Mouse (Mus musculus) skeletal muscle tissue, adult 2 months (tissue): ENCODE results near the gene Atp10a.
"Not testable (repeated sequence)": the region's sequence is repeated elsewhere in the genome, so short reads cannot be mapped to it uniquely, and the experiment has no call there.

Source experiments
- DNase-seq: peaks from one replicate; pipeline ENCODE4 v3.0.0-alpha.2; 2012; ENCODE audit warnings: low read depth, low spot score

Gene Atp10a

GRCm38 (mm10) chr7:58786986-58787385 is 131.0 kb downstream of the Atp10a start:
- no peak for DNase-seq

- no peak for DNase-seq
Observed at GRCm38 (mm10) chr7:58787585-58787984, 131.6 kb downstream of the Atp10a start.

- peak; percentile 54 for DNase-seq
Observed at GRCm38 (mm10) chr7:58788424-58789261, 132.7 kb downstream of the Atp10a start.

GRCm38 (mm10) chr7:58797281-58797680 is 141.3 kb downstream of the Atp10a start:
- peak; percentile 60 for DNase-seq

GRCm38 (mm10) chr7:58800916-58801315 is 144.9 kb downstream of the Atp10a start:
- no peak for DNase-seq

GRCm38 (mm10) chr7:58801791-58802190 is 145.8 kb downstream of the Atp10a start:
- DNase-seq: no peak

GRCm38 (mm10) chr7:58822147-58822681 is 166.2 kb downstream of the Atp10a start:
- DNase-seq: no peak

- DNase-seq: no peak
Observed at GRCm38 (mm10) chr7:58824686-58825085, 168.7 kb downstream of the Atp10a start.

GRCm38 (mm10) chr7:58829111-58829510 is 173.1 kb downstream of the Atp10a start:
- no peak for DNase-seq

GRCm38 (mm10) chr7:58836855-58837606 is 181.1 kb downstream of the Atp10a start:
- DNase-seq: not testable (repeated sequence)

- DNase-seq: no peak
Observed at GRCm38 (mm10) chr7:58840367-58840766, 184.4 kb downstream of the Atp10a start.

GRCm38 (mm10) chr7:58841066-58841465 is 185.1 kb downstream of the Atp10a start:
- DNase-seq: peak; percentile 39

GRCm38 (mm10) chr7:58842818-58843217 is 186.9 kb downstream of the Atp10a start:
- DNase-seq: peak; percentile 44

- DNase-seq: peak; percentile 86
Observed at GRCm38 (mm10) chr7:58843767-58844445, 187.9 kb downstream of the Atp10a start.

GRCm38 (mm10) chr7:58844449-58844848 is 188.5 kb downstream of the Atp10a start:
- no peak for DNase-seq

- no peak for DNase-seq
Observed at GRCm38 (mm10) chr7:58858921-58859320, 203.0 kb downstream of the Atp10a start.

GRCm38 (mm10) chr7:58863174-58863573 is 207.2 kb downstream of the Atp10a start:
- no peak for DNase-seq

- no peak for DNase-seq
Observed at GRCm38 (mm10) chr7:58866865-58867614, 211.1 kb downstream of the Atp10a start.

- DNase-seq: no peak
Observed at GRCm38 (mm10) chr7:58870661-58871060, 214.7 kb downstream of the Atp10a start.

GRCm38 (mm10) chr7:58873676-58874075 is 217.7 kb downstream of the Atp10a start:
- DNase-seq: no peak
